Mouse (Mus musculus) E14TG2a.4 (cell line): ENCODE data around the gene Popdc2.

Experiments used
- CTCF ChIP-seq: conservative IDR thresholded peaks from 2 replicates; pipeline ENCODE4 v1.5.1; 2014; ENCODE audit warnings: low read length
- NANOG ChIP-seq: IDR thresholded peaks from 2 replicates; pipeline ENCODE4 v1.6.1; 2014; ENCODE audit warnings: borderline replicate concordance, low read length, mixed read lengths
- POU5F1 ChIP-seq: IDR thresholded peaks from 2 replicates; pipeline ENCODE4 v1.6.1; 2014; ENCODE audit warnings: low read length, borderline replicate concordance

DNA sequence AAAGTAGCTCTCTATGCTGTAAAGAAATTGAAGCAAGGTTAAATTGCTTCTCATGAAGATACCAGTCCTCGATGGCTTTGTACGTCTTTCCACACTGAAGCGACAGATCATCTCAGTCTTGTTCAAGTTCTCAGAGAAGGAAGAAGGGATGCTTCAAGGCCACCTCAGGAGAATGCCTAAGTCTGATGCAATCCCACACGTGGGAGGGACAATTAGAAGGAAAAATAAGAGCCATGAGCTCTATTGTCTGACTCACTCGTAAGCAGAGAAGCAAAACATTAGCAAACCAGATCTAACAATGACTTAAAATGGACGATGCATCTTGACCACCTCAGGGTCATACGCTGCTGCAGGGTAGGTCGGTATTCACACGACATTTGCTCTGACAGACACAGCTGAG lies 43.5 kb upstream of the Popdc2 start:
- no peak for TF ChIP-seq CTCF
- TF ChIP-seq POU5F1: no peak
- no peak for TF ChIP-seq NANOG
